Mouse (Mus musculus): ENCODE measurements around the gene Cpvl. TPM values are rescaled to one million over a fixed set of nuclear protein-coding genes. Genes with fewer than 3 reads are reported as not detected.

The Cpvl gene
- total RNA-seq (2021) (not detected), polyA plus RNA-seq (2012; rRNA removed) (not detected in 2 replicates)
- long read RNA-seq, result 0 reads

DNA sequence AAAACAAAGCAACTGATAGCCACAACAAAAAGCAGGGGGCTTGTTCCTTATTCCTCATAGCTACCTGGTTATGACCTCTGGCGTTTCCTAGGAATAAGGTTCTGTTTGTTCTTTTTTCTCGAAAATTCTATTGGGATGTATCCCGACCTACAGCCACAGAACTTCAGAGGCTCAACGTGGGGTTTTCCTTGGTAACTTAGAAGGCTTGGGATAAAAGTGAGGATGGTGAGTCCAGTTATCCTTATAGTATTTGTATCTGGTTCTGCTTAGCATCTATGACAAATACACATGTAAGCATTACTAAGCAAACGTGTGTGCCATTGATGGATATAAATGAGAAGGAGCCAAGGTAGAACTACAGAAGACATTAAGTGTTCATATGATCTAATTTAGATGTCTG, at the start of gene Cpvl:
TSS of gene Cpvl (minus strand) at position 101 of the 400 bp plus-strand sequence.
- Histone ChIP-seq H3K36me3 (ENCODE audit: control insufficient read depth, insufficient read depth, low read length) (no peaks in the 10 kb centered on the region), H3K4me3 (no peak within 1 kb of the TSS), H3K4me1 (ENCODE audit: control insufficient read depth, insufficient read depth, low read length) (no peaks in the 10 kb centered on the region), H3K9ac (ENCODE audit: low read depth, low read length) (no peak within 1 kb of the TSS), H3K27me3 (ENCODE audit: control insufficient read depth, insufficient read depth, low read length) (no peaks in the 10 kb centered on the region), H3K27ac (no peak within 1 kb of the TSS), H3K79me2 (replicated peaks; ENCODE audit: control insufficient read depth, insufficient read depth, low read length) (no peaks in the 10 kb centered on the region)
- TF ChIP-seq CTCF (IDR thresholded peaks at IDR 0.05) (no peak), EP300 (IDR thresholded peaks at IDR 0.05; ENCODE audit: insufficient read depth, low read depth, low read length) (no peak), POLR2A (IDR thresholded peaks at IDR 0.05; ENCODE audit: insufficient read depth, low read depth, low read length) (no peak)
- WGBS, result 88% methylated on average over 5 of the region's 5 CpGs
- DNase-seq, result no peak
- intact Hi-C loops (cut with DNase I), result no loop called here

DNA sequence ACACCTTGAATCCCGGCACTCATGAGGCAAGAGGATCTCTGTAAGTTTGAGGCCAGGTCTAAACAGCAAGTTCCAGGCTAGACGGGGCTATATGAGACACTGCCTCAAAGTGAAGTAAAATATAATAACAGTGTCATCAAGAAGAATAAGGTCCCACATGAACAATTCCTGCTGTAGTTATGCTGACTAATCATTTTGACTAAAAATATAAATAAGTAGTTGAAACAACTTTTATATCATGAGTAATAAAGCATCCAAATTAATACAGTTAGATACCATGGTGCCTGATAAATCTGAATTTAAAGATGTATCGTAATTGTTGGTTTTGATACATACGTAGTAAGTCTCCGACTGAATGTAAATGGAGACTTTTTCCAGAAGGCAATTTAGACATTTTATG, 45.4 kb upstream of the Cpvl start:
- Histone ChIP-seq H3K4me3 (no peak overlapping the region), H3K9ac (ENCODE audit: low read depth, low read length) (no peak overlapping the region), H3K4me1 (ENCODE audit: control insufficient read depth, insufficient read depth, low read length) (peaks cover 3% of the 10 kb centered on the region), H3K27me3 (ENCODE audit: control insufficient read depth, insufficient read depth, low read length) (no peaks in the 10 kb centered on the region), H3K27ac (no peak overlapping the region), H3K36me3 (ENCODE audit: control insufficient read depth, insufficient read depth, low read length) (no peaks in the 10 kb centered on the region), H3K79me2 (replicated peaks; ENCODE audit: control insufficient read depth, insufficient read depth, low read length) (no peaks in the 10 kb centered on the region)
- no peak for DNase-seq
- TF ChIP-seq CTCF (IDR thresholded peaks at IDR 0.05) (no peak), POLR2A (IDR thresholded peaks at IDR 0.05; ENCODE audit: insufficient read depth, low read depth, low read length) (no peak), EP300 (IDR thresholded peaks at IDR 0.05; ENCODE audit: insufficient read depth, low read depth, low read length) (no peak)
- 95% methylated on average over 5 of the region's 5 CpGs for WGBS
- intact Hi-C loops (cut with DNase I), result no loop called here

DNA sequence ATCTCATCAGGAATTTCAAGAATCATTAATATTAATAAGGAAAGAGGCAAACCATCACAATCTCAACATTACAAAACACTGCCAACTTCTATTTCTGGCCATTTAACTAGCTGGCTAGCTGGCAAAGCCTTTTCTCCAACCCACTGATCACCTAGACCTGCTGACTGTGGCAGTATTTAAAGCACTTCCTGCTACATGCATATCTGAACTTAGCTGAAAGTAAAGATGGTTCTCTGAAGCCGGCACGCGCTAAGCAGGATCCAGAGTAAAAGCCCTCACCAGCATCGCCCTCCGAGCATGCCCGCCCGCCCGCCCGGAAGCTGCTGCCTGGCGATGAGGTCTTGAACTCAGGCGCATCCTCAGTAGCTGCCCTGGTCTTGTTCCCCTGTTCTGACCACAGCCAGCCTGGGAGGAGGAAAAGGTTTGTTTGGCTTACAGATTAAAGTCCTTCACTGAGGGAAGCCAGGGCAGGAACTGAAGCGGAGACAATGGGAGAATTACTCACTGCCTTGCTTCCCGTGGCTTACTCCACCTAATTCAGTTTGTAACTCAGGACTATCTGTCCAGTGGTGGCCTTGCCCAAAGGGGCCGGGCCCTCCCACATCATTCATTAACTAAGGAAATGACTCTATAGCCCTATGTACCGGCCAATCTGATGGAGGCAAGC, 42.8 kb upstream of the Cpvl start:
- H3K79me2 ChIP-seq (replicated peaks; ENCODE audit: control insufficient read depth, insufficient read depth, low read length), result no peaks in the 10 kb centered on the region
- no peaks in the 10 kb centered on the region for H3K27me3 ChIP-seq (ENCODE audit: control insufficient read depth, insufficient read depth, low read length)
- WGBS, result 42% methylated on average over 15 of the region's 15 CpGs
- peak overlapping the region; percentile 31 for H3K27ac ChIP-seq
- H3K4me3 ChIP-seq, result no peak overlapping the region
- peaks cover 4% of the 10 kb centered on the region for H3K4me1 ChIP-seq (ENCODE audit: control insufficient read depth, insufficient read depth, low read length)
- intact Hi-C loops (cut with DNase I), result no loop called here
- no peaks in the 10 kb centered on the region for H3K36me3 ChIP-seq (ENCODE audit: control insufficient read depth, insufficient read depth, low read length)
- peak; percentile 40 to 53 for DNase-seq
- TF ChIP-seq POLR2A (IDR thresholded peaks at IDR 0.05; ENCODE audit: insufficient read depth, low read depth, low read length) (no peak), EP300 (IDR thresholded peaks at IDR 0.05; ENCODE audit: insufficient read depth, low read depth, low read length) (no peak), CTCF (IDR thresholded peaks at IDR 0.05) (no peak)
- no peak overlapping the region for H3K9ac ChIP-seq (ENCODE audit: low read depth, low read length)

DNA sequence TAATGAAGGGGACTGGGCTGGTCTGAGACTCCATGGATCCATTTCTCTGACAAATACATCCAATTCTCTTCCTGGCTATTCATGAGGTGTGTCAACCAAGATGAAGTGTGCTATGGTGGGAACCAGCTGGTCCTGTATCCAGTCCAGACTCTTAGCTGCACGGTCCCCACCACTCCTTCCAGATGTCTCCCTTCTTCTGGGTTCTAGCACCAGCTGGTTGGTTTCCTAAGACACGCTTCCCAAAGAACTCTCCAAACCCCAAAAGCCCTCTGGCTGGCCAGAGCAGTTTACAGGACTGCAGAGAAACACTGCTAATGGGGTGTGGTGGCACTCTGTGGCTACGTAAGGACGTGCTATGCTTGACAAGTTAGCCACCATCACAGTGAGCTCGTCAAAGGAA, 40.4 kb upstream of the Cpvl start:
- DNase-seq, result no peak
- WGBS, result 79% methylated on average over 5 of the region's 5 CpGs
- no peak overlapping the region for H3K27ac ChIP-seq
- no peak for TF ChIP-seq CTCF (IDR thresholded peaks at IDR 0.05)
- H3K27me3 ChIP-seq (ENCODE audit: control insufficient read depth, insufficient read depth, low read length), result no peaks in the 10 kb centered on the region
- no peaks in the 10 kb centered on the region for H3K36me3 ChIP-seq (ENCODE audit: control insufficient read depth, insufficient read depth, low read length)
- H3K79me2 ChIP-seq (replicated peaks; ENCODE audit: control insufficient read depth, insufficient read depth, low read length), result no peaks in the 10 kb centered on the region
- H3K4me3 ChIP-seq, result no peak overlapping the region
- intact Hi-C loops (cut with DNase I), result no loop called here
- peaks cover 4% of the 10 kb centered on the region for H3K4me1 ChIP-seq (ENCODE audit: control insufficient read depth, insufficient read depth, low read length)
- H3K9ac ChIP-seq (ENCODE audit: low read depth, low read length), result no peak overlapping the region

DNA sequence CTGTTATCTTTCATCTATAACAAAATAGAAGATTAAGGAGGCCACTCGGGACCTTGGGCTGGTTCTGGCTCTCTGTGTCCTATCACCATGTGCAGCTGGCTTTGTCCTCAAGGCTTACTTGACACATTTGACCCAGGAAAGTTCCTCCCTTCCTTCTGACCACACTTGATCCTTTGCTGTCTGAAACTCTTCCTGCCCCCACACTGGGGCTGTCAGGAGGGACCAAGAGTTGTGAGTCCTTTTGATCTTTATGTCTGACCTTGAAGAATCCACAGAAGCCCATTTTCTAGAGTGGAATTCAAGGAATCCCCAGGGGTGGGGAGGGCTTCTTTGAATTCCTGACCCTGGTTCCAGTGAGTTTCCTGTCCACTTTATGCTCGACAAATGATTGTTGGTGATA, 39.6 kb upstream of the Cpvl start:
- WGBS, result 32% methylated on average over 2 of the region's 2 CpGs
- intact Hi-C loops (cut with DNase I), result no loop called here
- no peak for TF ChIP-seq CTCF (IDR thresholded peaks at IDR 0.05)
- DNase-seq, result no peak
- no peak overlapping the region for H3K9ac ChIP-seq (ENCODE audit: low read depth, low read length)
- H3K27me3 ChIP-seq (ENCODE audit: control insufficient read depth, insufficient read depth, low read length), result no peaks in the 10 kb centered on the region
- H3K36me3 ChIP-seq (ENCODE audit: control insufficient read depth, insufficient read depth, low read length), result no peaks in the 10 kb centered on the region
- H3K4me3 ChIP-seq, result no peak overlapping the region
- no peaks in the 10 kb centered on the region for H3K79me2 ChIP-seq (replicated peaks; ENCODE audit: control insufficient read depth, insufficient read depth, low read length)
- H3K27ac ChIP-seq, result no peak overlapping the region
- peaks cover 4% of the 10 kb centered on the region for H3K4me1 ChIP-seq (ENCODE audit: control insufficient read depth, insufficient read depth, low read length)

DNA sequence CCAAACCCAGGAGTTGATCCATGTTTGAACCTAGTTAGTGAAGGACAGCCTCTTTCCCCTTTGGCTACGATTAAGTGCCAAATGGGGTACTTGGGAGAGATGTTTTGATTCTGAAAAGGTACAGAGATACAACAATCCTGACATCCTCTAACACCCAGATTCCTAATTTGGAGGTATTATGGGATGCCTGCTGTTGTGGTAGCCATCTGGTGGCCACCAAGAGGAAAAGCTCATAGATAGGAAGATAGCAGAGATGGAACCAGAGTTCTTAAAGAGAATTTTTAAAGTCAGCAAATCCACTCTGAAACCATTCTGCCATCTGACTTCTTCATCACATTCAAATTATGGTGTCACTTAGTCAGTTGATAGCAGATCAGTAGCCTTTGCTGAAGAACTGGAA, 33.7 kb upstream of the Cpvl start:
- Histone ChIP-seq H3K4me1 (ENCODE audit: control insufficient read depth, insufficient read depth, low read length) (no peaks in the 10 kb centered on the region), H3K4me3 (no peak overlapping the region), H3K27me3 (ENCODE audit: control insufficient read depth, insufficient read depth, low read length) (no peaks in the 10 kb centered on the region), H3K36me3 (ENCODE audit: control insufficient read depth, insufficient read depth, low read length) (no peaks in the 10 kb centered on the region), H3K79me2 (replicated peaks; ENCODE audit: control insufficient read depth, insufficient read depth, low read length) (no peaks in the 10 kb centered on the region), H3K9ac (ENCODE audit: low read depth, low read length) (no peak overlapping the region), H3K27ac (no peak overlapping the region)
- DNase-seq, result no peak
- intact Hi-C loops (cut with DNase I), result no loop called here
- WGBS, result 89% methylated on average over 1 of the region's 1 CpGs
- TF ChIP-seq POLR2A (IDR thresholded peaks at IDR 0.05; ENCODE audit: insufficient read depth, low read depth, low read length) (no peak), CTCF (IDR thresholded peaks at IDR 0.05) (no peak), EP300 (IDR thresholded peaks at IDR 0.05; ENCODE audit: insufficient read depth, low read depth, low read length) (no peak)
